Mouse (Mus musculus): ENCODE data around the gene Cybb. TPM values are rescaled to one million over a fixed set of nuclear protein-coding genes. Genes with fewer than 3 reads are reported as not detected.

The Cybb gene
- not detected for polyA plus RNA-seq (2012; fragmentation: generic; extraction: Trizol)

GRCm38 (mm10) chrX:9487671-9488070 is at the start of gene Cybb:
Gene Cybb (minus strand): TSS chrX:9487771.

Other genes with a start within 250 kb of the Cybb start
- gene Gm14862, start 230.9 kb downstream of the Cybb start, polyA plus RNA-seq (2012; fragmentation: generic; extraction: Trizol) = not detected
- gene Xk, start 215.0 kb downstream of the Cybb start, polyA plus RNA-seq (2012; fragmentation: generic; extraction: Trizol) = under 1 TPM in 1 of 2 experiments, not detected in 1; 0.01 TPM
- not detected for gene H2al1m, start 204.0 kb downstream of the Cybb start, polyA plus RNA-seq (2012; fragmentation: generic; extraction: Trizol)
- gene H2al1k, start 137.1 kb downstream of the Cybb start, polyA plus RNA-seq (2012; fragmentation: generic; extraction: Trizol) = not detected
- gene H2al1o, start 84.6 kb upstream of the Cybb start, polyA plus RNA-seq (2012; fragmentation: generic; extraction: Trizol) = not detected
- gene Dynlt3, start 175.2 kb upstream of the Cybb start, polyA plus RNA-seq (2012; fragmentation: generic; extraction: Trizol) = 10 to 100 TPM in 1 of 2 experiments, 1 to 10 TPM in 1; 2.2 to 19.4 TPM

Measured in C3H10T1/2 (cell line).